21 mouse cellular contexts compared by ENCODE assay signal in the genomic region with DNA sequence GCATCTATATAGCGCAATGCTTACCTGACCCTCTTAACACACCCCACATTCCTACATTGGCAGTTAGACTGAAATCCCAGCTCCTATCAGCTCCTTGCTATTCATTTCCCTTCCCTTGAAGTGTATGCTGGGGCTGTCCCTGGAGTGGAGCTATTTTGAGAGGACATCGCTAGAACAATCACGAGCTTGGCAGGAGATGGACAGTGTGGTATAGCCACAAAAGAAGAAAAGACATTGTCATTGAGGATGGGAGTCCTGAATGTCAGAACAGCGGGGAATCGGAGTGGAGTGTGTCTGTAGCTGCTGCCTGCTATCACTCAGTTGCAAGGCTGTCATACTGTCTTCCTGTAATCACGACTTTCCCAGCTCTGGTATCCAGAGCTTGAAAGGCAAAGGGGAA.
A peak's percentile ranks its signal among the peaks of the same experiment; 100 is the strongest.
DNase-seq lines count a peak whose midpoint lies in the region; ATAC-seq and TF ChIP-seq lines count a peak whose summit lies in the region.
"Had no signal": no experiment of that assay in that cellular context is flagged by ENCODE, and none has a peak within 500 bp of the region (broad histone marks: within the 10 kb centered on the region; RNA-seq: fewer than 3 reads in every experiment).

No protein-coding gene starts in this region.

- no peak overlapping the region for H3K4me3 ChIP-seq in hindbrain, embryonic 15.5 days
- H3K4me3 ChIP-seq in hindbrain, embryonic 16.5 days (ENCODE audit: low read length) = no peak overlapping the region
- H3K4me3 ChIP-seq in heart, postnatal 0 days (ENCODE audit: low read depth, low read length) = no peak overlapping the region
- H3K4me3 ChIP-seq in intestine, postnatal 0 days (ENCODE audit: low read depth, low read length) = no peak overlapping the region
- H3K4me3 ChIP-seq: forebrain, embryonic 10.5 days; liver, embryonic 12.5 days; myocyte had no signal

- H3K27me3 ChIP-seq in hindbrain, embryonic 15.5 days = no peaks in the 10 kb centered on the region
- H3K27me3 ChIP-seq in hindbrain, embryonic 16.5 days (replicated peaks; ENCODE audit: control insufficient read depth, insufficient read depth, low read length) = no peaks in the 10 kb centered on the region
- no peaks in the 10 kb centered on the region for H3K27me3 ChIP-seq in heart, postnatal 0 days (ENCODE audit: control insufficient read depth, insufficient read depth, low read length)
- H3K27me3 ChIP-seq in intestine, postnatal 0 days (replicated peaks; ENCODE audit: control insufficient read depth, insufficient read depth, low read length) = no peaks in the 10 kb centered on the region
- H3K27me3 ChIP-seq: liver, embryonic 12.5 days had no signal

- TF ChIP-seq CTCF in heart, postnatal 0 days (IDR thresholded peaks at IDR 0.05; ENCODE audit: low read depth) = no peak
- no peak for TF ChIP-seq CTCF in intestine, postnatal 0 days (IDR thresholded peaks at IDR 0.05; ENCODE audit: low read depth)

- peaks cover 15% of the 10 kb centered on the region for H3K36me3 ChIP-seq in hindbrain, embryonic 15.5 days
- H3K36me3 ChIP-seq in hindbrain, embryonic 16.5 days (ENCODE audit: control insufficient read depth, insufficient read depth, low read length) = peaks cover 7% of the 10 kb centered on the region
- no peaks in the 10 kb centered on the region for H3K36me3 ChIP-seq in heart, postnatal 0 days (replicated peaks; ENCODE audit: control insufficient read depth, insufficient read depth, low read length)
- no peaks in the 10 kb centered on the region for H3K36me3 ChIP-seq in intestine, postnatal 0 days (ENCODE audit: control insufficient read depth, insufficient read depth)
- H3K36me3 ChIP-seq: forebrain, embryonic 10.5 days; liver, embryonic 12.5 days had no signal

- 0 out of 2 replicates have a peak overlapping the region, but pooled peaks have one; percentile 11 for H3K27ac ChIP-seq in hindbrain, embryonic 15.5 days (replicated peaks)
- no peak overlapping the region for H3K27ac ChIP-seq in hindbrain, embryonic 16.5 days (ENCODE audit: low read depth, low read length)
- peak overlapping the region; percentile 30; the same call in 1 of the 2 replicates for H3K27ac ChIP-seq in heart, postnatal 0 days (ENCODE audit: low read depth)
- no peak overlapping the region for H3K27ac ChIP-seq in intestine, postnatal 0 days (ENCODE audit: low read depth, low read length)
- H3K27ac ChIP-seq: forebrain, embryonic 10.5 days; liver, embryonic 12.5 days had no signal

- peak; percentile 87 for DNase-seq in heart, adult 11 months
- no peak for DNase-seq in heart, postnatal 25 days (ENCODE audit: low spot score)
- peak; percentile 6 for DNase-seq in ZHBTc4 (ENCODE audit: low read depth, low spot score)
- no peak for DNase-seq in heart, postnatal 0 days (ENCODE audit: low spot score)
- DNase-seq in liver = no peak
- DNase-seq: cerebellum, adult 11 months; cerebellum, postnatal 25 days; gastrocnemius, postnatal 10 days; kidney, adult 9 months; kidney, postnatal 25 days; lung, adult 2 months; lung, postnatal 36 days; thymus, postnatal 4 days had no signal

- ATAC-seq in hindbrain, embryonic 15.5 days (ENCODE audit: low FRiP score, low read depth) = no peak
- no peak for ATAC-seq in hindbrain, embryonic 16.5 days
- ATAC-seq in heart, postnatal 0 days (ENCODE audit: insufficient read depth, low read depth) = no peak
- no peak for ATAC-seq in intestine, postnatal 0 days
- ATAC-seq: CD4-positive, CD25-positive, alpha-beta regulatory T cell, adult 4 months; liver, embryonic 12.5 days; Patski had no signal

- H3K4me1 ChIP-seq in hindbrain, embryonic 15.5 days (replicated peaks) = 0 out of 2 replicates have a peak, but pooled peaks cover 7% of the 10 kb centered on the region
- no peaks in the 10 kb centered on the region; the same call in 1 of the 2 replicates for H3K4me1 ChIP-seq in hindbrain, embryonic 16.5 days (ENCODE audit: control insufficient read depth, insufficient read depth, low read depth, low read length)
- peaks cover 17% of the 10 kb centered on the region for H3K4me1 ChIP-seq in heart, postnatal 0 days (ENCODE audit: control insufficient read depth, insufficient read depth)
- H3K4me1 ChIP-seq in intestine, postnatal 0 days (replicated peaks; ENCODE audit: control insufficient read depth, insufficient read depth, low read length) = no peaks in the 10 kb centered on the region
- H3K4me1 ChIP-seq: forebrain, embryonic 10.5 days; liver, embryonic 12.5 days had no signal

- 54% methylated on average over 6 of the region's 6 CpGs for WGBS in hindbrain, embryonic 15.5 days
- WGBS in hindbrain, embryonic 16.5 days = 59% methylated on average over 6 of the region's 6 CpGs
- WGBS in heart, postnatal 0 days = 16% methylated on average over 6 of the region's 6 CpGs
- WGBS in intestine, postnatal 0 days = 78% methylated on average over 6 of the region's 6 CpGs

- H3K9me3 ChIP-seq in hindbrain, embryonic 15.5 days = no peaks in the 10 kb centered on the region
- H3K9me3 ChIP-seq in hindbrain, embryonic 16.5 days (ENCODE audit: control insufficient read depth, low read length) = no peaks in the 10 kb centered on the region
- no peaks in the 10 kb centered on the region for H3K9me3 ChIP-seq in heart, postnatal 0 days (replicated peaks; ENCODE audit: control insufficient read depth, low read length)
- no peaks in the 10 kb centered on the region for H3K9me3 ChIP-seq in intestine, postnatal 0 days (ENCODE audit: control insufficient read depth)
- H3K9me3 ChIP-seq: forebrain, embryonic 10.5 days; liver, embryonic 12.5 days had no signal

- H3K9ac ChIP-seq in hindbrain, embryonic 15.5 days = no peak overlapping the region
- no peak overlapping the region for H3K9ac ChIP-seq in hindbrain, embryonic 16.5 days (ENCODE audit: low read depth, low read length)
- no peak overlapping the region for H3K9ac ChIP-seq in heart, postnatal 0 days (replicated peaks; ENCODE audit: low read depth, low read length)
- no peak overlapping the region for H3K9ac ChIP-seq in intestine, postnatal 0 days (ENCODE audit: low read depth, low read length)
- H3K9ac ChIP-seq: liver, embryonic 12.5 days had no signal

- no peak for TF ChIP-seq EP300 in heart, postnatal 0 days (IDR thresholded peaks at IDR 0.05; ENCODE audit: low read depth)

- H3K4me2 ChIP-seq in hindbrain, embryonic 15.5 days = no peak overlapping the region
- H3K4me2 ChIP-seq in hindbrain, embryonic 16.5 days (ENCODE audit: low read length) = no peak overlapping the region
- H3K4me2 ChIP-seq in heart, postnatal 0 days (ENCODE audit: low read depth, low read length) = no peak overlapping the region
- no peak overlapping the region for H3K4me2 ChIP-seq in intestine, postnatal 0 days (replicated peaks; ENCODE audit: low read depth)
- H3K4me2 ChIP-seq: liver, embryonic 12.5 days had no signal

- intact Hi-C loops in heart, postnatal 25 days (cut with DNase I) = no loop called here

Comparison
In these comparisons a context has a peak if more than half of its experiments do, and no peak if none do; other contexts are left out.
1. DNase-seq: peak in heart, adult 11 months (single experiment) and ZHBTc4 (single experiment); none in heart, postnatal 25 days (single experiment), heart, postnatal 0 days (single experiment) and liver (single experiment).
2. H3K27ac ChIP-seq: peak in hindbrain, embryonic 15.5 days (single experiment) and heart, postnatal 0 days (single experiment); none in hindbrain, embryonic 16.5 days (single experiment) and intestine, postnatal 0 days (single experiment).